Mouse (Mus musculus): Measurements from ENCODE around the gene Wwox. TPM values are rescaled to one million over a fixed set of nuclear protein-coding genes. Genes with fewer than 3 reads are reported as not detected.

Wwox gene
- polyA plus RNA-seq, 1 experiment from 2014 or later, result 11.6 TPM

DNA sequence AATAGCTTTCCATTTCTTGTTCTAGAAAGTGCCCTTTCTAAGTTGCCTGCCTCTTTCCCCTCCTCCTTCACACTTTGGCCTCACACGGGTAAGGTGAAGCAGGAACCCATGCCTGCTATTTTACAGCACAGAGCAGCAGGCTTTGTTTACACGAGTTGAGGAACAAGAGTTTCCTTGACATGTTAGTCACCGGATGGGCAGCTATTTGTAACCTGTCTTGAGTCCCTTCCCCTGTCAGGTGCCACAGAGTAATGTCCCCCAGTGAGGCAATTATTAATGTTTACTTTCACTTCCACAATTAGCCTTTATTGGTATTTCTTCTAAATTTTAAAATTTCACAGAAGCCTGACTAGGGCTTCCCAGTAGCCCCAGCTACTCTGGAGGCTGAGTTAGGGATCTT lies 630.8 kb downstream of the Wwox start:
- Histone ChIP-seq H3K27ac (ENCODE audit: low read length) (no peak overlapping the region), H3K4me3 (ENCODE audit: low read depth, low read length) (no peak overlapping the region), H3K4me1 (ENCODE audit: insufficient read depth, low read depth, low read length) (no peaks in the 10 kb centered on the region), H3K9ac (replicated peaks; ENCODE audit: low read depth) (no peak overlapping the region), H3K4me2 (replicated peaks; ENCODE audit: low read depth, low read length) (no peak overlapping the region), H3K9me3 (ENCODE audit: low read length) (no peaks in the 10 kb centered on the region), H3K27me3 (replicated peaks; ENCODE audit: insufficient read depth, low read length) (no peaks in the 10 kb centered on the region), H3K36me3 (ENCODE audit: insufficient read depth, low read length) (no peaks in the 10 kb centered on the region)
- WGBS, result 20% methylated on average over 3 of the region's 3 CpGs
- no peak for TF ChIP-seq CTCF (IDR thresholded peaks at IDR 0.05)
- no peak for TF ChIP-seq EP300 (IDR thresholded peaks at IDR 0.05)
- DNase-seq (ENCODE audit: low spot score), result peak; percentile 33
- no peak; the same call in 1 of the 2 replicates for ATAC-seq

DNA sequence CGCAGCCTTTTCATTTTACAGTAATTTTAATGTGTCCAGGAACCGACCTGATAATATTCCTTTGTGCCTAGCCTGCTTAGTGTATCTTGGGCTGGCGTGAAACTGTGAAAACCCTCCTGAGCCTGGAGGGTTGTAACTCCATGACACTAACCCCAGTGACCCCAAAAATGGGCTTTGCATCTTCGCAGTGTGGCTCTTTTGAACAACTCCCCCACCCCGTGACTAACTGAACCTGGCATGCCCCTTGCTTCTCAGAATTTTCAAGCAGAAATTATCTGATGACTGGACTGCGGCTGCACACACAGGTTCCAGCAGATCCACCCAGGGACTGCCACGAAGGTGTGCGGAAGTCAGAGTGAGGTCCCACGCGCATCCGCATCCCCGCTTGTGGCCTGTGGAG lies 631.8 kb downstream of the Wwox start:
- Histone ChIP-seq H3K9me3 (ENCODE audit: low read length) (no peaks in the 10 kb centered on the region), H3K4me3 (ENCODE audit: low read depth, low read length) (no peak overlapping the region), H3K4me1 (ENCODE audit: insufficient read depth, low read depth, low read length) (no peaks in the 10 kb centered on the region), H3K27me3 (replicated peaks; ENCODE audit: insufficient read depth, low read length) (no peaks in the 10 kb centered on the region), H3K9ac (replicated peaks; ENCODE audit: low read depth) (no peak overlapping the region), H3K36me3 (ENCODE audit: insufficient read depth, low read length) (no peaks in the 10 kb centered on the region), H3K4me2 (replicated peaks; ENCODE audit: low read depth, low read length) (no peak overlapping the region), H3K27ac (ENCODE audit: low read length) (no peak overlapping the region)
- no peak for DNase-seq (ENCODE audit: low spot score)
- 93% methylated on average over 12 of the region's 12 CpGs for WGBS
- no peak for ATAC-seq
- no peak for TF ChIP-seq EP300 (IDR thresholded peaks at IDR 0.05)
- TF ChIP-seq CTCF (IDR thresholded peaks at IDR 0.05), result no peak

DNA sequence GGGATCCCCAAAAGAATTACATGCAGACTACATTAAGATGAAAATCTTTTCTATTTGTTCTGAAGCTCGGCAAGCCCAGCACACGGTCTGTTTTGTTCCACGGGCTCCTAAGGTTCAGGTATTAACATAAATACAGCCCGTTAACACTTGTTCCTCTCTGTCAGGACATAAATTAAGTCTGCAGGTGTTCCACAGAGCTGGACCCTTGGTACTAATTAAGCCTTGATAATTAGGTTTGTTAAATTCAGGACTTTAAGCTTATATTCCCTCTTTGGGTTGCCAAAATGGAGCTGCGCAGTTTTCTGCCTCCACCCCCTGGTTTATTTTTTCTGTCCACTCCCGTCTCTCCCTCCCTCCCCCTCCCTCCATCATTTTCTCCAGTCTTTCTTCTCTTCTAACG lies 638.8 kb downstream of the Wwox start:
- ATAC-seq (no peak), DNase-seq (ENCODE audit: low spot score) (no peak)
- WGBS, result 80% methylated on average over 7 of the region's 7 CpGs
- Histone ChIP-seq H3K4me2 (replicated peaks; ENCODE audit: low read depth, low read length) (no peak overlapping the region), H3K27ac (ENCODE audit: low read length) (no peak overlapping the region), H3K36me3 (ENCODE audit: insufficient read depth, low read length) (no peaks in the 10 kb centered on the region), H3K4me3 (ENCODE audit: low read depth, low read length) (no peak overlapping the region), H3K27me3 (replicated peaks; ENCODE audit: insufficient read depth, low read length) (no peaks in the 10 kb centered on the region), H3K9me3 (ENCODE audit: low read length) (no peaks in the 10 kb centered on the region), H3K9ac (replicated peaks; ENCODE audit: low read depth) (no peak overlapping the region), H3K4me1 (ENCODE audit: insufficient read depth, low read depth, low read length) (no peaks in the 10 kb centered on the region)
- no peak for TF ChIP-seq CTCF (IDR thresholded peaks at IDR 0.05)
- TF ChIP-seq EP300 (IDR thresholded peaks at IDR 0.05), result no peak

DNA sequence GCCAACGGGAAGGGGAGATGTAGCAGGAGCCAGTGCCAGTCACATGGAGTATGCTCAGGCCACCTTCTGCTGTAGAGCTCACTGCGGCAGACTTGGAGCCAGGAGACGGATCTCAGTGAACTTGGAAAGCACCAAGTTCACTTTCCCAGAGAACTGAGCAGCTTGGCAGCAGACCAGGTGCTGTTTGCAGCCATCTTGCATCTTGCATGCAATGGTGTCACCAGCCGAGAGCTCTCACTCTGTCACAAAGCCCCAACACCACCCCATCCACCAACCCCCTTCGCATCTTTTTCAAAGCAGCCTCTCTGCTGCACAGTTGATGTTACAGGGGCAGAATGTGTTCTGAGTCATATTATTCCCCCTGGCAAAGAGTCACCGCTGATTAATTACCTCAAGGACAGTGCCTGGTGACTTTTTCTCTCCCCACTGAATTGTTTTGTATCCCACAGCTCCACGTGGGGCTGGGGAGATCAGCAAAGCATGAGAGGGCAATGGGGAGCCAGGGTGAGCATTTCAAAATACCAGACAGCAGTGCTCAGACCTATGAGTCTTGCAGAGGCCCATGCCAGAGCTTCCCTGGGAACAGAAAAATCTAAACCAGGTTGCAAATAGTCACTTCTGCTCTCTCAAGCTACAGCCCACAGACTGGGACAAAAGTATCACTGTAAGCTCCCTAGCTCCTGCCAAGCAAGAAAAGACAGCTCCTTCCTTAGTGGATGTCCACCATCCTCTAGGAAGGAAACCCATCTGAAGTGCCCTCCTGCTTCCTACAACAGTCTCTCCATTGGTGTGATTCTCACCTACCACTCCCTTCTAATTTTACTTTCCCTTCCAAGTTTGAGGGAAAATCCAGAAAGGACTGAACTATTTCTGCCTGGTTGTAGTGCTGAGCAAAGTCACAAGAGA lies 642.1 kb downstream of the Wwox start:
- Histone ChIP-seq H3K9me3 (ENCODE audit: low read length) (no peaks in the 10 kb centered on the region), H3K9ac (replicated peaks; ENCODE audit: low read depth) (no peak overlapping the region), H3K4me1 (ENCODE audit: insufficient read depth, low read depth, low read length) (no peaks in the 10 kb centered on the region), H3K4me3 (ENCODE audit: low read depth, low read length) (no peak overlapping the region), H3K27me3 (replicated peaks; ENCODE audit: insufficient read depth, low read length) (no peaks in the 10 kb centered on the region), H3K4me2 (replicated peaks; ENCODE audit: low read depth, low read length) (no peak overlapping the region), H3K36me3 (ENCODE audit: insufficient read depth, low read length) (no peaks in the 10 kb centered on the region), H3K27ac (ENCODE audit: low read length) (no peak overlapping the region)
- DNase-seq (ENCODE audit: low spot score) (no peak), ATAC-seq (no peak)
- no peak for TF ChIP-seq EP300 (IDR thresholded peaks at IDR 0.05)
- TF ChIP-seq CTCF (IDR thresholded peaks at IDR 0.05), result no peak
- 61% methylated on average over 7 of the region's 7 CpGs for WGBS

DNA sequence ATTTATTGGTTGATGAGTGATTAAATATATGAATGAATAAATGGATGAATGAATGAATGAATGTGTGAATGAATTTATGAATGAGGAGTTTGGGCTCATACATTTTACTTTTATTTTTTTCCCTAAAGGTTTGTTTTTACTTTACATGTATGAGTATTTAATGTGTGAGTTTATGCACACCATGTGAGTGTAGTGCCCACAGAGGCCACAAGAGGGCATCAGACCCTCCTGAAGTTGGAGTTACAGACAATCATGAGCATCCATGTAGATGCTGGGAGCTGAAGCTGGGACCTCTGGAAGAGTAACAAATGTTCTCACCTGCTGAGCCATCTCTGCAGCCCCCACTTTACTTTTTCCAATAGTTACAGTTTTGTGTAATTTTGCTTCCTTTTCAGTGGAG lies 648.7 kb downstream of the Wwox start:
- H3K27me3 ChIP-seq (replicated peaks; ENCODE audit: insufficient read depth, low read length), result no peaks in the 10 kb centered on the region
- TF ChIP-seq EP300 (IDR thresholded peaks at IDR 0.05) (no peak), CTCF (IDR thresholded peaks at IDR 0.05) (peak; percentile 30)
- no peaks in the 10 kb centered on the region for H3K36me3 ChIP-seq (ENCODE audit: insufficient read depth, low read length)
- no peak overlapping the region for H3K4me3 ChIP-seq (ENCODE audit: low read depth, low read length)
- DNase-seq (ENCODE audit: low spot score) (no peak), ATAC-seq (no peak)
- H3K9me3 ChIP-seq (ENCODE audit: low read length), result no peaks in the 10 kb centered on the region; the same call in 1 of the 2 replicates
- H3K4me1 ChIP-seq (ENCODE audit: insufficient read depth, low read depth, low read length), result no peaks in the 10 kb centered on the region
- H3K27ac ChIP-seq (ENCODE audit: low read length), result no peak overlapping the region
- H3K9ac ChIP-seq (replicated peaks; ENCODE audit: low read depth), result no peak overlapping the region
- no peak overlapping the region for H3K4me2 ChIP-seq (replicated peaks; ENCODE audit: low read depth, low read length)

DNA sequence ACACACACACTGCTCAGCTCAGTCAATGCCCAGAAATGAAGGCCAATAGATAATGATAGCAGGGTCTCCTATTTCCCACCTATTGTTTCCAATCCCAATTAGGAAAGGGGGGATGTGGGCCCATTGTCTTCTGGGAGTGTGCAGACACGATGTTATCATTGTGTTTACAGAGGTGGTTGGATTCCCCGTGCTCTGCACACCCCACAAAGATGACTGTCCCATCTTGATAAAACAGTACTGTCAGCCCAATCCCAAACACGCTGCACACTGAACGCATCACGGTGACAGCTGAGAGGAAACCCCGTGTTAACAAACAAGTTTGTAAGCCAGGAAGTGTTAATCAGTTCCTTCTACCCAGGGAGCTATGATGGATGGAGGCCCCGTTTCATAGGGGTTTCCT lies 650.3 kb downstream of the Wwox start:
- Histone ChIP-seq H3K27ac (ENCODE audit: low read length) (no peak overlapping the region), H3K4me2 (replicated peaks; ENCODE audit: low read depth, low read length) (no peak overlapping the region), H3K9ac (replicated peaks; ENCODE audit: low read depth) (no peak overlapping the region), H3K4me3 (ENCODE audit: low read depth, low read length) (no peak overlapping the region), H3K9me3 (ENCODE audit: low read length) (no peaks in the 10 kb centered on the region; the same call in 1 of the 2 replicates), H3K4me1 (ENCODE audit: insufficient read depth, low read depth, low read length) (no peaks in the 10 kb centered on the region), H3K27me3 (replicated peaks; ENCODE audit: insufficient read depth, low read length) (no peaks in the 10 kb centered on the region), H3K36me3 (ENCODE audit: insufficient read depth, low read length) (no peaks in the 10 kb centered on the region)
- TF ChIP-seq EP300 (IDR thresholded peaks at IDR 0.05), result peak; percentile 73
- TF ChIP-seq CTCF (IDR thresholded peaks at IDR 0.05), result no peak
- ATAC-seq (peak; percentile 94), DNase-seq (ENCODE audit: low spot score) (peak; percentile 62)
- WGBS, result 32% methylated on average over 7 of the region's 7 CpGs

Data from lung, postnatal 0 days (tissue).